Mouse (Mus musculus) myocyte (in vitro differentiated cells): ENCODE measurements around the gene Med14.

ENCODE experiments used
- CEBPB ChIP-seq: IDR thresholded peaks from 2 replicates; pipeline ENCODE4 v1.6.1; 2011; ENCODE audit warnings: mild to moderate bottlenecking, moderate library complexity; ENCODE audit not compliant: poor library complexity, insufficient read depth, severe bottlenecking
- E2F4 ChIP-seq: IDR thresholded peaks from one replicate; pipeline ENCODE4 v1.6.1; 2011; ENCODE audit warnings: mild to moderate bottlenecking, control low read depth, moderate library complexity; ENCODE audit not compliant: insufficient read depth
- MAX ChIP-seq: IDR thresholded peaks from one replicate; pipeline ENCODE4 v1.6.1; 2011; ENCODE audit warnings: low read depth, mild to moderate bottlenecking, control low read depth
- MYOD1 ChIP-seq, 3 experiments: IDR thresholded peaks; one replicate each; pipeline ENCODE4 v1.6.1; 2011; ENCODE audit warnings: control low read depth in 2 of 3, low read depth in 2 of 3, mild to moderate bottlenecking in 2 of 3, moderate library complexity in 1 of 3; ENCODE audit not compliant: insufficient read length in 2 of 3, control insufficient read depth in 1 of 3
- POLR2A ChIP-seq: IDR thresholded peaks from one replicate; pipeline ENCODE4 v1.6.1; 2011; ENCODE audit warnings: low read depth, mild to moderate bottlenecking, control low read depth, moderate library complexity; ENCODE audit not compliant: insufficient read length
- TCF12 ChIP-seq: IDR thresholded peaks from one replicate; pipeline ENCODE4 v1.6.1; 2011; ENCODE audit warnings: mild to moderate bottlenecking, control low read depth; ENCODE audit not compliant: poor library complexity, insufficient read depth, severe bottlenecking
- USF1 ChIP-seq: IDR thresholded peaks from one replicate; pipeline ENCODE4 v1.6.1; 2011; ENCODE audit warnings: low read depth, mild to moderate bottlenecking, control low read depth, moderate library complexity

DNA sequence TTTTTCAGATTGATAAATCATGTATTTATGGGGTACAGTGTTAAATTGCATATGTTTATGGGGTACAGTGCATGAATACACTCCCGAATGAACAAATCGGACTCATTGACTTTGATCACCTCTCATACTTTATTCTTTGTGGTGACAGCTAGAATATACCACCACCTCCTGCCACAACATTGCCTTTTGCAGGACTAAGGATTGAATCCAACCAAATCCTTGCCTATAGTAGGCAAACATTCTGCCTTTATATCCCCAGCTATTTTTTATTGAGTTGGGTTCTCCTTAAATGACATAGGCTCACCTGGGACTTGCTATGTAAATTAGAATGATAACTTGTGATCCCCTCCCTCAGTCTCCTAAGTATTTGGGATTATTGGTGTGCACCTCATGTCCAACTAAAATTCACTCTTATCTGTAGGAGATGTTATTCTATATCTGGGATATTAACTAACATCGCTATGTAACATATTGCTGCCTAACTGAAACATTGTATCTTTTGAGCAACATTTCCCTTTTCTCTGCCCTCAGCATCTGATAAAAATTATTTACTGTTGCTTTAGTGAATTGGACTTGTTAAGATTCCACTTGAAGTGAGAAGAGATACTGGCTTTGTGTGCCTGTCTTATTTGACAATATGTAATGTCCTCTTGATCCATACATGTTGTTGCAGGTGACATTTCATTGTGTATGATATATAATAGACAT lies 1.4 kb upstream of the Med14 start:
- TF ChIP-seq POLR2A (no peak), CEBPB (no peak), E2F4 (no peak), USF1 (no peak), MAX (no peak), MYOD1 (IDR thresholded peaks at IDR 0.05; ENCODE audit: control insufficient read depth in 1 of 3, insufficient read length in 2 of 3, low read depth in 2 of 3) (no peak), TCF12 (no peak)
